Mouse (Mus musculus) MEL (cell line): ENCODE data around the gene Gm45194. TPM values are rescaled to one million over a fixed set of nuclear protein-coding genes. Genes with fewer than 3 reads are reported as not detected.
A peak's percentile ranks its signal among the peaks of the same experiment; 100 is the strongest.

Source experiments
- DNase-seq: peaks from one replicate; pipeline ENCODE4 v3.0.0; 2011; ENCODE audit warnings: low read depth, low spot score
- H3K27ac ChIP-seq: 2 replicates; pipeline ENCODE4 v1.5.1; 2012; ENCODE audit warnings: low read depth, mild to moderate bottlenecking, control low read depth, low read length, moderate library complexity; ENCODE audit not compliant: control insufficient read depth
- H3K27me3 ChIP-seq, 2 experiments: fragments of 150-350 bp in 1 of 2; sonication (generic) in 1 of 2; 2 replicates each; pipeline ENCODE4 v1.6.1; 2012; ENCODE audit warnings: low read length in 2 of 2, mild to moderate bottlenecking in 2 of 2, improper control_type of control experiment in 1 of 2, moderate library complexity in 1 of 2; ENCODE audit not compliant: insufficient read depth in 2 of 2, control insufficient read depth in 1 of 2
- H3K36me3 ChIP-seq, 2 experiments: 2 replicates each; pipeline ENCODE4 v1.6.1; 2012 to 2014; ENCODE audit warnings: low read length in 2 of 2, improper control_type of control experiment in 1 of 2, inconsistent platforms in 1 of 2, mild to moderate bottlenecking in 1 of 2; ENCODE audit not compliant: insufficient read depth in 2 of 2, control insufficient read depth in 1 of 2
- H3K4me1 ChIP-seq, 2 experiments: fragments of 150-350 bp in 1 of 2; sonication (generic) in 1 of 2; 2 replicates each; pipeline ENCODE4 v1.6.1; 2012; ENCODE audit warnings: low read length in 2 of 2, improper control_type of control experiment in 1 of 2, mild to moderate bottlenecking in 1 of 2; ENCODE audit not compliant: insufficient read depth in 2 of 2, control insufficient read depth in 1 of 2
- H3K4me3 ChIP-seq, 2 experiments: fragments of 150-350 bp in 1 of 2; sonication (generic) in 1 of 2; 2 replicates each; pipeline ENCODE4 v1.5.1; 2012; ENCODE audit warnings: low read depth in 2 of 2, low read length in 2 of 2, mild to moderate bottlenecking in 2 of 2, moderate library complexity in 2 of 2, control low read depth in 1 of 2, improper control_type of control experiment in 1 of 2; ENCODE audit not compliant: control insufficient read depth in 1 of 2, insufficient read depth in 1 of 2
- H3K79me2 ChIP-seq: 2 replicates; pipeline ENCODE4 v1.6.1; 2012; ENCODE audit warnings: mild to moderate bottlenecking, low read length, moderate library complexity; ENCODE audit not compliant: control insufficient read depth, poor library complexity, insufficient read depth
- H3K9ac ChIP-seq: 2 replicates; pipeline ENCODE4 v1.6.1; 2012; ENCODE audit warnings: low read depth, mild to moderate bottlenecking, control low read depth, low read length, moderate library complexity; ENCODE audit not compliant: control insufficient read depth, poor library complexity, severe bottlenecking
- H3K9me3 ChIP-seq: fragments of 150-350 bp; sonication (generic); replicated peaks from 2 replicates; pipeline ENCODE4 v1.6.1; 2012; ENCODE audit warnings: mild to moderate bottlenecking, low read length, improper control_type of control experiment, moderate library complexity; ENCODE audit not compliant: insufficient read depth
- CHD1 ChIP-seq: IDR thresholded peaks from 2 replicates; pipeline ENCODE4 v1.6.1; 2012; ENCODE audit warnings: low read depth, mild to moderate bottlenecking, inconsistent platforms, low read length, improper control_type of control experiment
- CTCF ChIP-seq, 3 experiments: IDR thresholded peaks in 2 of 3; conservative IDR thresholded peaks in 1 of 3; 2 replicates each; pipeline ENCODE4 v1.5.1; 2011 to 2012; ENCODE audit warnings: low read length in 3 of 3, low read depth in 2 of 3, mild to moderate bottlenecking in 2 of 3, improper control_type of control experiment in 1 of 3, inconsistent platforms in 1 of 3, mixed read lengths in 1 of 3, moderate library complexity in 1 of 3; ENCODE audit not compliant: control insufficient read depth in 1 of 3, insufficient read depth in 1 of 3, poor library complexity in 1 of 3, severe bottlenecking in 1 of 3
- EP300 ChIP-seq, 2 experiments: IDR thresholded peaks; 2 replicates each; pipeline ENCODE4 v1.6.1; 2011; ENCODE audit warnings: improper control_type of control experiment in 2 of 2, low read length in 2 of 2, low read depth in 1 of 2, mild to moderate bottlenecking in 1 of 2
- ETS1 ChIP-seq: IDR thresholded peaks from 2 replicates; pipeline ENCODE4 v1.6.1; 2012; ENCODE audit warnings: low read depth, mild to moderate bottlenecking, inconsistent platforms, low read length, improper control_type of control experiment, moderate library complexity
- GATA1 ChIP-seq: IDR thresholded peaks from 2 replicates; pipeline ENCODE4 v1.6.1; 2011; ENCODE audit warnings: low read depth, low read length, improper control_type of control experiment
- JUND ChIP-seq: IDR thresholded peaks from 2 replicates; pipeline ENCODE4 v1.6.1; 2011; ENCODE audit warnings: low read depth, mild to moderate bottlenecking, improper control_type of control experiment, low read length
- KAT2A ChIP-seq: conservative IDR thresholded peaks from 2 replicates; pipeline ENCODE4 v1.6.1; 2012; ENCODE audit warnings: low read depth, low read length, improper control_type of control experiment, inconsistent platforms
- MAX ChIP-seq: IDR thresholded peaks from 2 replicates; pipeline ENCODE4 v1.6.1; 2011; ENCODE audit warnings: low read length, improper control_type of control experiment
- MAZ ChIP-seq: IDR thresholded peaks from 2 replicates; pipeline ENCODE4 v1.6.1; 2012; ENCODE audit warnings: low read depth, mild to moderate bottlenecking, inconsistent platforms, low read length, improper control_type of control experiment
- MYC ChIP-seq: IDR thresholded peaks from 2 replicates; pipeline ENCODE4 v1.6.1; 2011; ENCODE audit warnings: low read depth, mild to moderate bottlenecking, low read length, improper control_type of control experiment, moderate library complexity
- NELFE ChIP-seq: IDR thresholded peaks from 2 replicates; pipeline ENCODE4 v1.6.1; 2011; ENCODE audit warnings: low read depth, low read length, improper control_type of control experiment
- POLR2A ChIP-seq, 2 experiments: IDR thresholded peaks; 2 replicates each; pipeline ENCODE4 v1.6.1; 2011 to 2012; ENCODE audit warnings: low read length in 2 of 2, mild to moderate bottlenecking in 2 of 2, control low read depth in 1 of 2, improper control_type of control experiment in 1 of 2, low read depth in 1 of 2, moderate library complexity in 1 of 2; ENCODE audit not compliant: control insufficient read depth in 1 of 2, insufficient read depth in 1 of 2, poor library complexity in 1 of 2
- POLR2AphosphoS5 ChIP-seq: IDR thresholded peaks from 2 replicates; pipeline ENCODE4 v1.6.1; 2012; ENCODE audit warnings: low read depth, borderline replicate concordance, mild to moderate bottlenecking, inconsistent platforms, low read length, moderate library complexity, mixed read lengths
- RAD21 ChIP-seq: IDR thresholded peaks from 2 replicates; pipeline ENCODE4 v1.6.1; 2011; ENCODE audit warnings: mild to moderate bottlenecking, low read depth, low read length, improper control_type of control experiment
- RCOR1 ChIP-seq: IDR thresholded peaks from 2 replicates; pipeline ENCODE4 v1.6.1; 2012; ENCODE audit warnings: low read depth, mild to moderate bottlenecking, inconsistent platforms, low read length, improper control_type of control experiment
- TBP ChIP-seq: IDR thresholded peaks from 2 replicates; pipeline ENCODE4 v1.8.0; 2011; ENCODE audit warnings: low read depth, low read length, improper control_type of control experiment
- TCF12 ChIP-seq: IDR thresholded peaks from 2 replicates; pipeline ENCODE4 v1.6.1; 2014; ENCODE audit warnings: low read depth, mild to moderate bottlenecking, inconsistent platforms, low read length, improper control_type of control experiment, moderate library complexity
- USF2 ChIP-seq, 2 experiments: IDR thresholded peaks; 2 replicates each; pipeline ENCODE4 v1.6.1; 2011 to 2012; ENCODE audit warnings: improper control_type of control experiment in 2 of 2, low read length in 2 of 2, borderline replicate concordance in 1 of 2, inconsistent platforms in 1 of 2, low read depth in 1 of 2, mild to moderate bottlenecking in 1 of 2; ENCODE audit not compliant: insufficient read depth in 1 of 2
- ZC3H11A ChIP-seq: IDR thresholded peaks from 2 replicates; pipeline ENCODE4 v1.6.1; 2012; ENCODE audit warnings: low read depth, mild to moderate bottlenecking, inconsistent platforms, low read length, improper control_type of control experiment
- ZKSCAN1 ChIP-seq: IDR thresholded peaks from 2 replicates; pipeline ENCODE4 v1.6.1; 2012; ENCODE audit warnings: low read depth, mild to moderate bottlenecking, inconsistent platforms, low read length, improper control_type of control experiment, moderate library complexity
- ZMIZ1 ChIP-seq: IDR thresholded peaks from 2 replicates; pipeline ENCODE4 v1.6.1; 2012; ENCODE audit warnings: low read depth, mild to moderate bottlenecking, inconsistent platforms, low read length, improper control_type of control experiment, moderate library complexity
- polyA plus RNA-seq, 2 experiments: library from polyadenylated mRNA; stranded (reverse) in 1 of 2; unstranded in 1 of 2; fragments of >175 nt in 1 of 2; fragments of >200 nt in 1 of 2; gene quantifications; 2 replicates each; pipeline versions ENCODE4 v1.2.1 to v1.2.4; 2012; ENCODE audit warnings: low replicate concordance in 2 of 2, low read depth in 1 of 2; ENCODE audit not compliant: insufficient read length in 2 of 2, insufficient read depth in 1 of 2, missing spikeins in 1 of 2
- total RNA-seq: library from RNA; depleted of rRNA; stranded (reverse); fragments of 300-350 nt; gene quantifications from 2 replicates; pipeline ENCODE4 v1.2.3, GENCODE M21; 2012

Gm45194 gene
- total and polyA plus RNA-seq, 3 experiments: not detected

DNA sequence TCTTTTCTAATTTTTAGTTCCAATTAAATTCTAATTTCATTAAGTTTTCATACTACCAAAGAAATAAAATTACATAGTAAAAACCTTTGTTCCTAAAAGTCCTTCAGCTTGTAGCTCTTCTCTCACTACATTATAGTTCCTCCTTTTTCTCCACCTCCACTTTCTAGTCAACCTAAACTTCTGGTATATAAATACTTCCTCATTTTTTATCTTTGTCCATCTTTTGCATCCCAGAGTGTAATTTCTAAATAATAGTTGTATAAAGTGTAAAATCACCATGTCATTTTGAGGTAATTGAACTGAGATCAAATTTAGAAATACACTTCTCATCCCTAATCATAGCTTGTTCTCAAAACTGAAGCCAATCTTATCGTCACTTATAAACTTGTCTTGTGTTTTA lies 351.7 kb downstream of the Gm45194 start:
- no peaks in the 10 kb centered on the region for H3K27me3 ChIP-seq
- no peak overlapping the region for H3K4me3 ChIP-seq
- H3K4me1 ChIP-seq: no peaks in the 10 kb centered on the region
- no peak for TF ChIP-seq KAT2A
- no peak for TF ChIP-seq ZKSCAN1
- no peak for TF ChIP-seq USF2 (IDR thresholded peaks at IDR 0.05; ENCODE audit: borderline replicate concordance in 1 of 2, insufficient read depth in 1 of 2, low read depth in 1 of 2, low read length in 2 of 2)
- no peak for TF ChIP-seq POLR2A (IDR thresholded peaks at IDR 0.05; ENCODE audit: control insufficient read depth in 1 of 2, insufficient read depth in 1 of 2, low read depth in 1 of 2, low read length in 2 of 2, poor library complexity in 1 of 2)
- TF ChIP-seq CTCF (IDR thresholded peaks at IDR 0.05 in 2 of 3, conservative IDR thresholded peaks at IDR 0.05 in 1 of 3; ENCODE audit: control insufficient read depth in 1 of 3, insufficient read depth in 1 of 3, low read depth in 2 of 3, low read length in 3 of 3, poor library complexity in 1 of 3, severe bottlenecking in 1 of 3): no peak
- peak; percentile 76 for TF ChIP-seq GATA1
- no peak for TF ChIP-seq ZC3H11A
- no peak for TF ChIP-seq NELFE
- no peak for TF ChIP-seq RAD21
- TF ChIP-seq TBP: no peak
- TF ChIP-seq EP300 (IDR thresholded peaks at IDR 0.05; ENCODE audit: low read depth in 1 of 2, low read length in 2 of 2): peak in 1 of 2 experiments; percentile 80; a peak in 2 of 4 replicates
- no peak for TF ChIP-seq TCF12
- TF ChIP-seq CHD1: no peak
- no peak for TF ChIP-seq ZMIZ1
- TF ChIP-seq ETS1: 0 out of 2 replicates have a peak, but pooled peaks have one; percentile 17
- TF ChIP-seq RCOR1: no peak
- no peak overlapping the region for H3K27ac ChIP-seq
- peaks cover 0 to 6% of the 10 kb centered on the region in 2 experiments; a peak in 2 of 4 replicates for H3K36me3 ChIP-seq
- no peaks in the 10 kb centered on the region for H3K9me3 ChIP-seq
- H3K9ac ChIP-seq: no peak overlapping the region
- H3K79me2 ChIP-seq: no peaks in the 10 kb centered on the region
- peak; percentile 75 for DNase-seq

DNA sequence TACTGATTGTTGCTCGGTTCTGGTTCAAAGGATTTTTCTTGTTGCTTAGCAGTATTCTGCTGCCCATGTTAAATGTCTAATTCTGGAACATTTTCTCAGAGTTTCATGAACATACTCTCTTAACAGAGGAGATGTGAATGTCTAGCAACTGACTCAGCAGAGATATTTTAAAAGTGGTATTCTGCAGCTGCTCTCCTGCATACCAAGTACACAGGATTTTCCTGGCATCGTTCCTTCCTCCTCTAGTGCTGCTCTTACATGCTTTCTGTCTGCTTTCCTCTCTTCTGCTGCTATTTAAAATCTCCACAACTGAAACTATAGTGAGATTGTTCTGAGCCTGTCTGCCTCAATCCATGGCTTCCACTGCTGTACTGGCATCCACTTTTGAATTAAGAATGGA lies 364.3 kb downstream of the Gm45194 start:
- no peak overlapping the region for H3K27ac ChIP-seq
- H3K9me3 ChIP-seq: no peaks in the 10 kb centered on the region
- H3K4me3 ChIP-seq: no peak overlapping the region
- H3K36me3 ChIP-seq: no peaks in the 10 kb centered on the region
- H3K27me3 ChIP-seq: no peaks in the 10 kb centered on the region
- H3K9ac ChIP-seq: no peak overlapping the region
- H3K4me1 ChIP-seq: no peaks in the 10 kb centered on the region
- TF ChIP-seq EP300 (IDR thresholded peaks at IDR 0.05; ENCODE audit: low read depth in 1 of 2, low read length in 2 of 2) (no peak), JUND (no peak), MYC (no peak), MAX (no peak), NELFE (no peak), POLR2AphosphoS5 (no peak), MAZ (no peak)
- no peaks in the 10 kb centered on the region for H3K79me2 ChIP-seq
- DNase-seq: no peak
